Mouse (Mus musculus) right cerebral cortex, postnatal 14 days (tissue): ENCODE measurements around the gene Nf2.
A peak's percentile ranks its signal among the peaks of the same experiment; 100 is the strongest.

Experiments used
- DNase-seq: peaks from one replicate; pipeline ENCODE4 v3.0.0; 2022

Gene Nf2

GRCm38 (mm10) chr11:4789691-4790090 lies 59.6 kb downstream of the Nf2 start:
- DNase-seq, result no peak

- DNase-seq, result no peak
These were observed 64.7 kb downstream of the Nf2 start for GRCm38 (mm10) chr11:4784629-4785142.

GRCm38 (mm10) chr11:4783116-4783515 lies 66.2 kb downstream of the Nf2 start:
- no peak for DNase-seq

GRCm38 (mm10) chr11:4780927-4781326 lies 68.4 kb downstream of the Nf2 start:
- DNase-seq, result no peak

GRCm38 (mm10) chr11:4772925-4773324 lies 76.4 kb downstream of the Nf2 start:
- DNase-seq, result peak; percentile 74

- no peak for DNase-seq
These were observed 77.6 kb downstream of the Nf2 start for GRCm38 (mm10) chr11:4771756-4772155.

GRCm38 (mm10) chr11:4769881-4770280 lies 79.5 kb downstream of the Nf2 start:
- no peak for DNase-seq

GRCm38 (mm10) chr11:4769293-4769692 lies 80.0 kb downstream of the Nf2 start:
- DNase-seq, result no peak

GRCm38 (mm10) chr11:4768399-4768798 lies 80.9 kb downstream of the Nf2 start:
- no peak for DNase-seq

- no peak for DNase-seq
These were observed 84.9 kb downstream of the Nf2 start for GRCm38 (mm10) chr11:4764476-4764875.

GRCm38 (mm10) chr11:4763631-4764030 lies 85.7 kb downstream of the Nf2 start:
- no peak for DNase-seq

- DNase-seq, result no peak
These were observed 86.8 kb downstream of the Nf2 start for GRCm38 (mm10) chr11:4762511-4762910.

- no peak for DNase-seq
These were observed 87.3 kb downstream of the Nf2 start for GRCm38 (mm10) chr11:4761991-4762390.

GRCm38 (mm10) chr11:4760438-4760837 lies 88.9 kb downstream of the Nf2 start:
- DNase-seq, result no peak

- DNase-seq, result no peak
These were observed 91.6 kb downstream of the Nf2 start for GRCm38 (mm10) chr11:4757789-4758158.

GRCm38 (mm10) chr11:4756984-4757788 lies 92.2 kb downstream of the Nf2 start:
- DNase-seq, result no peak

- DNase-seq, result no peak
These were observed 92.9 kb downstream of the Nf2 start for GRCm38 (mm10) chr11:4756460-4756859.

- no peak for DNase-seq
These were observed 94.5 kb downstream of the Nf2 start for GRCm38 (mm10) chr11:4754867-4755266.

- DNase-seq, result no peak
These were observed 95.3 kb downstream of the Nf2 start for GRCm38 (mm10) chr11:4754036-4754435.

- DNase-seq, result no peak
These were observed 96.5 kb downstream of the Nf2 start for GRCm38 (mm10) chr11:4752836-4753235.

- DNase-seq, result no peak
These were observed 99.1 kb downstream of the Nf2 start for GRCm38 (mm10) chr11:4750263-4750662.

- no peak for DNase-seq
These were observed 102.1 kb downstream of the Nf2 start for GRCm38 (mm10) chr11:4747285-4747684.

- no peak for DNase-seq
These were observed 102.6 kb downstream of the Nf2 start, which contains the start of gene Cabp7 for GRCm38 (mm10) chr11:4746733-4747132. Gene Cabp7, minus strand, starts transcription at chr11:4746778.

GRCm38 (mm10) chr11:4745969-4746368 lies 103.4 kb downstream of the Nf2 start:
- no peak for DNase-seq

GRCm38 (mm10) chr11:4744691-4745090 lies 104.6 kb downstream of the Nf2 start:
- no peak for DNase-seq
